Mouse (Mus musculus): ENCODE measurements around the gene Dclk1. TPM values are rescaled to one million over a fixed set of nuclear protein-coding genes. Genes with fewer than 3 reads are reported as not detected.

The Dclk1 gene
- polyA plus RNA-seq, 1 experiment from 2014 or later: 173 TPM

- ATAC-seq: no peak
These were observed 18.3 kb upstream of the Dclk1 start for GRCm38 (mm10) chr3:55223862-55224261.

GRCm38 (mm10) chr3:55226501-55227213 is 15.5 kb upstream of the Dclk1 start:
- WGBS: 15% methylated on average over 18 of the region's 18 CpGs
- peak overlapping the region; percentile 57 for H3K4me2 ChIP-seq
- H3K9ac ChIP-seq: peak overlapping the region; percentile 43; the same call in 1 of the 2 replicates
- H3K36me3 ChIP-seq (ENCODE audit: poor library complexity, severe bottlenecking): no peaks in the 10 kb centered on the region
- no peaks in the 10 kb centered on the region for H3K9me3 ChIP-seq (replicated peaks)
- peaks cover 13% of the 10 kb centered on the region for H3K4me1 ChIP-seq
- no peaks in the 10 kb centered on the region for H3K27me3 ChIP-seq
- H3K4me3 ChIP-seq: peak overlapping the region; percentile 27
- ATAC-seq: peak; percentile 89
- peak overlapping the region; percentile 19; the same call in 1 of the 2 replicates for H3K27ac ChIP-seq

More at GRCm38 (mm10) chr3:55223862-55224261, 18.3 kb upstream of the Dclk1 start:
- H3K36me3 ChIP-seq (ENCODE audit: poor library complexity, severe bottlenecking): no peaks in the 10 kb centered on the region
- H3K27me3 ChIP-seq: no peaks in the 10 kb centered on the region
- H3K4me3 ChIP-seq: no peak overlapping the region
- H3K4me2 ChIP-seq: no peak overlapping the region
- H3K4me1 ChIP-seq: peaks cover 13% of the 10 kb centered on the region
- no peaks in the 10 kb centered on the region for H3K9me3 ChIP-seq (replicated peaks)
- no peak overlapping the region for H3K9ac ChIP-seq
- 75% methylated on average over 3 of the region's 3 CpGs for WGBS
- H3K27ac ChIP-seq: no peak overlapping the region

- Histone ChIP-seq H3K36me3 (ENCODE audit: poor library complexity, severe bottlenecking) (no peaks in the 10 kb centered on the region), H3K27me3 (no peaks in the 10 kb centered on the region), H3K9ac (no peak overlapping the region), H3K27ac (no peak overlapping the region), H3K9me3 (replicated peaks) (no peaks in the 10 kb centered on the region), H3K4me1 (peaks cover 13% of the 10 kb centered on the region), H3K4me2 (peak overlapping the region; percentile 57), H3K4me3 (no peak overlapping the region)
- ATAC-seq: no peak
- WGBS: 17% methylated on average over 4 of the region's 4 CpGs
These were observed 15.0 kb upstream of the Dclk1 start for GRCm38 (mm10) chr3:55227214-55227581.

- peak overlapping the region; percentile 81 for H3K4me3 ChIP-seq
- no peaks in the 10 kb centered on the region for H3K9me3 ChIP-seq (replicated peaks)
- no peaks in the 10 kb centered on the region for H3K27me3 ChIP-seq
- peak; percentile 97 for ATAC-seq
- H3K4me1 ChIP-seq: peaks cover 36% of the 10 kb centered on the region
- H3K4me2 ChIP-seq: peak overlapping the region; percentile 71
- H3K27ac ChIP-seq: peak overlapping the region; percentile 98
- H3K36me3 ChIP-seq (ENCODE audit: poor library complexity, severe bottlenecking): peaks cover 6% of the 10 kb centered on the region
- 1% methylated on average over 38 of the region's 45 CpGs for WGBS
- H3K9ac ChIP-seq: peak overlapping the region; percentile 97
These were observed 375 bp downstream of the Dclk1 start for GRCm38 (mm10) chr3:55242422-55243055.

GRCm38 (mm10) chr3:55243056-55243471 is 900 bp downstream of the Dclk1 start:
- Histone ChIP-seq H3K4me1 (peaks cover 40% of the 10 kb centered on the region), H3K27me3 (no peaks in the 10 kb centered on the region), H3K36me3 (ENCODE audit: poor library complexity, severe bottlenecking) (peaks cover 12% of the 10 kb centered on the region), H3K4me3 (peak overlapping the region; percentile 81), H3K9ac (peak overlapping the region; percentile 97), H3K27ac (peak overlapping the region; percentile 98), H3K4me2 (peak overlapping the region; percentile 71), H3K9me3 (replicated peaks) (no peaks in the 10 kb centered on the region)
- WGBS: 0% methylated on average over 8 of the region's 8 CpGs
- ATAC-seq: no peak

- Histone ChIP-seq H3K4me1 (peaks cover 50% of the 10 kb centered on the region), H3K27ac (peak overlapping the region; percentile 6; the same call in 1 of the 2 replicates)
These were observed 1.9 kb downstream of the Dclk1 start for GRCm38 (mm10) chr3:55244087-55244486.

GRCm38 (mm10) chr3:55246618-55247272 is 4.6 kb downstream of the Dclk1 start:
- ATAC-seq: no peak
- WGBS: 96% methylated on average over 12 of the region's 12 CpGs
- Histone ChIP-seq H3K36me3 (ENCODE audit: poor library complexity, severe bottlenecking) (peaks cover 24% of the 10 kb centered on the region), H3K9me3 (replicated peaks) (no peaks in the 10 kb centered on the region; the same call in 1 of the 2 replicates), H3K4me2 (no peak overlapping the region), H3K9ac (no peak overlapping the region), H3K27me3 (no peaks in the 10 kb centered on the region), H3K4me3 (no peak overlapping the region), H3K27ac (no peak overlapping the region), H3K4me1 (peaks cover 64% of the 10 kb centered on the region)

More at GRCm38 (mm10) chr3:55244087-55244486, 1.9 kb downstream of the Dclk1 start:
- no peaks in the 10 kb centered on the region for H3K27me3 ChIP-seq
- H3K9ac ChIP-seq: peak overlapping the region; percentile 97
- H3K9me3 ChIP-seq (replicated peaks): no peaks in the 10 kb centered on the region; the same call in 1 of the 2 replicates
- WGBS: 63% methylated on average over 6 of the region's 6 CpGs
- H3K4me2 ChIP-seq: peak overlapping the region; percentile 71
- peak overlapping the region; percentile 81 for H3K4me3 ChIP-seq
- no peak for ATAC-seq
- peaks cover 22% of the 10 kb centered on the region for H3K36me3 ChIP-seq (ENCODE audit: poor library complexity, severe bottlenecking)

GRCm38 (mm10) chr3:55248048-55248447 is 5.9 kb downstream of the Dclk1 start:
- Histone ChIP-seq H3K4me2 (no peak overlapping the region), H3K4me1 (peaks cover 58% of the 10 kb centered on the region), H3K27ac (no peak overlapping the region), H3K27me3 (no peaks in the 10 kb centered on the region), H3K9ac (no peak overlapping the region), H3K9me3 (replicated peaks) (no peaks in the 10 kb centered on the region; the same call in 1 of the 2 replicates), H3K4me3 (no peak overlapping the region), H3K36me3 (ENCODE audit: poor library complexity, severe bottlenecking) (peaks cover 34% of the 10 kb centered on the region)
- 88% methylated on average over 3 of the region's 3 CpGs for WGBS
- no peak for ATAC-seq

GRCm38 (mm10) chr3:55248508-55248907 is 6.3 kb downstream of the Dclk1 start:
- H3K9me3 ChIP-seq (replicated peaks): no peaks in the 10 kb centered on the region; the same call in 1 of the 2 replicates
- ATAC-seq: peak; percentile 84
- 54% methylated on average over 6 of the region's 6 CpGs for WGBS
- H3K27ac ChIP-seq: no peak overlapping the region; the same call in 1 of the 2 replicates
- no peaks in the 10 kb centered on the region for H3K27me3 ChIP-seq
- peaks cover 56% of the 10 kb centered on the region for H3K4me1 ChIP-seq
- H3K4me3 ChIP-seq: no peak overlapping the region
- no peak overlapping the region for H3K4me2 ChIP-seq
- no peak overlapping the region for H3K9ac ChIP-seq
- peaks cover 37% of the 10 kb centered on the region for H3K36me3 ChIP-seq (ENCODE audit: poor library complexity, severe bottlenecking)

GRCm38 (mm10) chr3:55250631-55251030 is 8.5 kb downstream of the Dclk1 start:
- Histone ChIP-seq H3K27ac (no peak overlapping the region), H3K9ac (no peak overlapping the region), H3K27me3 (no peaks in the 10 kb centered on the region), H3K4me3 (no peak overlapping the region), H3K36me3 (ENCODE audit: poor library complexity, severe bottlenecking) (peaks cover 48% of the 10 kb centered on the region), H3K4me1 (peaks cover 41% of the 10 kb centered on the region), H3K4me2 (no peak overlapping the region), H3K9me3 (replicated peaks) (no peaks in the 10 kb centered on the region; the same call in 1 of the 2 replicates)
- WGBS: 96% methylated on average over 2 of the region's 2 CpGs
- ATAC-seq: no peak

GRCm38 (mm10) chr3:55260139-55260538 is 18.0 kb downstream of the Dclk1 start:
- peaks cover 8% of the 10 kb centered on the region for H3K4me1 ChIP-seq
- 91% methylated on average over 7 of the region's 7 CpGs for WGBS
- peaks cover 18% of the 10 kb centered on the region for H3K36me3 ChIP-seq (ENCODE audit: poor library complexity, severe bottlenecking)
- no peaks in the 10 kb centered on the region for H3K9me3 ChIP-seq (replicated peaks)
- H3K4me3 ChIP-seq: no peak overlapping the region
- no peak for ATAC-seq
- H3K27ac ChIP-seq: no peak overlapping the region
- no peaks in the 10 kb centered on the region for H3K27me3 ChIP-seq
- H3K4me2 ChIP-seq: no peak overlapping the region
- H3K9ac ChIP-seq: no peak overlapping the region

- Histone ChIP-seq H3K27ac (no peak overlapping the region), H3K27me3 (no peaks in the 10 kb centered on the region), H3K4me2 (no peak overlapping the region), H3K9me3 (replicated peaks) (no peaks in the 10 kb centered on the region), H3K9ac (no peak overlapping the region), H3K4me1 (peaks cover 9% of the 10 kb centered on the region), H3K4me3 (no peak overlapping the region), H3K36me3 (ENCODE audit: poor library complexity, severe bottlenecking) (peaks cover 10% of the 10 kb centered on the region)
- no peak for ATAC-seq
- 91% methylated on average over 5 of the region's 5 CpGs for WGBS
These were observed 23.9 kb downstream of the Dclk1 start for GRCm38 (mm10) chr3:55266091-55266490.
